Comparison of ENCODE assay signal across 12 mouse cellular contexts in genomic region chr8:61111940-61112339, GRCm38 (mm10).
"Had no signal": no experiment of that assay in that cellular context is flagged by ENCODE, and none has a peak within 500 bp of the region (broad histone marks: within the 10 kb centered on the region; RNA-seq: fewer than 3 reads in every experiment).

No protein-coding gene starts in this region.

- H3K27ac ChIP-seq: kidney, postnatal 0 days; limb, embryonic 13.5 days; liver, embryonic 14.5 days; midbrain, embryonic 13.5 days had no signal

- H3K27me3 ChIP-seq: limb, embryonic 13.5 days; midbrain, embryonic 13.5 days had no signal

- DNase-seq: kidney, adult 8-10 months; kidney, postnatal 36 days; layer of hippocampus, adult 9-11 months; left cerebral cortex, postnatal 4 days; lung, adult 18-20 months; right cerebral cortex, adult 18-20 months; right cerebral cortex, postnatal 25 days; thymus, postnatal 4 days had no signal

- H3K9me3 ChIP-seq: limb, embryonic 13.5 days; midbrain, embryonic 13.5 days had no signal

- H3K9ac ChIP-seq: limb, embryonic 13.5 days; liver, embryonic 14.5 days; midbrain, embryonic 13.5 days had no signal

- H3K4me3 ChIP-seq: limb, embryonic 13.5 days; midbrain, embryonic 13.5 days had no signal

- H3K4me1 ChIP-seq: limb, embryonic 13.5 days; midbrain, embryonic 13.5 days had no signal

- ATAC-seq: midbrain, embryonic 13.5 days had no signal

- H3K4me2 ChIP-seq: limb, embryonic 13.5 days; midbrain, embryonic 13.5 days had no signal
